Comparison of ENCODE assay signal across 15 mouse cellular contexts in genomic region chr9:74912619-74913376, GRCm38 (mm10). TPM values are rescaled to one million over a fixed set of nuclear protein-coding genes. Genes with fewer than 3 reads are reported as not detected.
DNase-seq lines count a peak whose midpoint lies in the region; ATAC-seq lines count a peak whose summit lies in the region.
"Had no signal": no experiment of that assay in that cellular context is flagged by ENCODE, and none has a peak within 500 bp of the region (broad histone marks: within the 10 kb centered on the region; RNA-seq: fewer than 3 reads in every experiment).

No protein-coding gene starts in this region.

- no peak overlapping the region for H3K9ac ChIP-seq in kidney, embryonic 16.5 days (replicated peaks; ENCODE audit: low read length)
- H3K9ac ChIP-seq in forebrain, embryonic 16.5 days (replicated peaks; ENCODE audit: low read depth, low read length) = no peak overlapping the region
- H3K9ac ChIP-seq: embryonic facial prominence, embryonic 15.5 days; heart, embryonic 12.5 days; midbrain, embryonic 12.5 days; stomach, embryonic 15.5 days had no signal

- H3K27ac ChIP-seq in kidney, embryonic 16.5 days (ENCODE audit: low read length) = no peak overlapping the region
- H3K27ac ChIP-seq in forebrain, embryonic 16.5 days (ENCODE audit: low read length) = no peak overlapping the region
- H3K27ac ChIP-seq: embryonic facial prominence, embryonic 15.5 days; midbrain, embryonic 12.5 days had no signal

- no peak overlapping the region for H3K4me3 ChIP-seq in kidney, embryonic 16.5 days (ENCODE audit: low read length)
- no peak overlapping the region for H3K4me3 ChIP-seq in forebrain, embryonic 16.5 days (replicated peaks; ENCODE audit: low read length)
- H3K4me3 ChIP-seq: embryonic facial prominence, embryonic 15.5 days; heart, embryonic 12.5 days; midbrain, embryonic 12.5 days; stomach, embryonic 15.5 days had no signal

- peak; percentile 25 for DNase-seq in kidney, postnatal 10 days
- peak; percentile 21 for DNase-seq in NIH3T3 (ENCODE audit: low read depth)
- peak; percentile 46 for DNase-seq in lung, postnatal 36 days
- DNase-seq in B cell, adult 2 months = no peak
- DNase-seq in cerebellum, postnatal 10 days = no peak
- DNase-seq in urinary bladder, adult 18-20 months (ENCODE audit: low spot score in 2 of 2) = no peak
- DNase-seq: cerebellum, adult 9-11 months; kidney, adult 2 months had no signal

- no peak for ATAC-seq in kidney, embryonic 16.5 days (ENCODE audit: low FRiP score, low TSS enrichment)
- peak; percentile 92 for ATAC-seq in forebrain, embryonic 16.5 days
- ATAC-seq: Patski had no signal

- no peaks in the 10 kb centered on the region for H3K36me3 ChIP-seq in kidney, embryonic 16.5 days (ENCODE audit: insufficient read depth, low read length)
- no peaks in the 10 kb centered on the region for H3K36me3 ChIP-seq in forebrain, embryonic 16.5 days (ENCODE audit: control insufficient read depth, insufficient read depth)
- H3K36me3 ChIP-seq: embryonic facial prominence, embryonic 15.5 days; heart, embryonic 12.5 days; midbrain, embryonic 12.5 days; stomach, embryonic 15.5 days had no signal

- H3K9me3 ChIP-seq in kidney, embryonic 16.5 days (ENCODE audit: low read length) = peaks cover 6% of the 10 kb centered on the region
- H3K9me3 ChIP-seq in forebrain, embryonic 16.5 days (ENCODE audit: control insufficient read depth, low read length) = peaks cover 2% of the 10 kb centered on the region; the same call in 1 of the 2 replicates
- H3K9me3 ChIP-seq: embryonic facial prominence, embryonic 15.5 days; stomach, embryonic 15.5 days had no signal

- peaks cover 20% of the 10 kb centered on the region for H3K4me1 ChIP-seq in kidney, embryonic 16.5 days (ENCODE audit: insufficient read depth, low read length)
- H3K4me1 ChIP-seq in forebrain, embryonic 16.5 days (replicated peaks; ENCODE audit: control insufficient read depth, insufficient read depth, low read length) = 0 out of 2 replicates have a peak, but pooled peaks cover 3% of the 10 kb centered on the region
- H3K4me1 ChIP-seq: midbrain, embryonic 12.5 days had no signal

- WGBS in kidney, embryonic 16.5 days = 61% methylated on average over 19 of the region's 19 CpGs
- 35% methylated on average over 19 of the region's 19 CpGs for whole genome bisulfite sequencing in forebrain, embryonic 16.5 days

- H3K4me2 ChIP-seq in kidney, embryonic 16.5 days (replicated peaks; ENCODE audit: low read depth, low read length) = no peak overlapping the region
- H3K4me2 ChIP-seq in forebrain, embryonic 16.5 days (ENCODE audit: low read length) = no peak overlapping the region
- H3K4me2 ChIP-seq: embryonic facial prominence, embryonic 15.5 days; heart, embryonic 12.5 days; midbrain, embryonic 12.5 days; stomach, embryonic 15.5 days had no signal

- H3K27me3 ChIP-seq in kidney, embryonic 16.5 days (ENCODE audit: insufficient read depth, low read length) = no peaks in the 10 kb centered on the region
- H3K27me3 ChIP-seq in forebrain, embryonic 16.5 days (replicated peaks; ENCODE audit: control insufficient read depth, insufficient read depth, low read length) = no peaks in the 10 kb centered on the region
- H3K27me3 ChIP-seq: embryonic facial prominence, embryonic 15.5 days; heart, embryonic 12.5 days; midbrain, embryonic 12.5 days; Patski; stomach, embryonic 15.5 days had no signal

RNA-seq across cellular contexts. Expression of gene Fam214a, which starts 39.9 kb away (rescaled TPM):
- 13.1 and 13.6 TPM in 2 replicates for polyA plus RNA-seq in kidney, embryonic 16.5 days (2015; fragmentation: Nextera tagmentation; extraction: Ambion mirVana)
- 30.1 and 32.0 TPM in 2 replicates for polyA plus RNA-seq in forebrain, embryonic 16.5 days (2015; fragmentation: Nextera tagmentation; extraction: Ambion mirVana)

RNA-seq across cellular contexts. Expression of gene Onecut1, which starts 51.1 kb away (rescaled TPM):
- polyA plus RNA-seq in kidney, embryonic 16.5 days (2015; fragmentation: Nextera tagmentation; extraction: Ambion mirVana) = 0.05 and 0.06 TPM in 2 replicates
- 0.51 and 0.80 TPM in 2 replicates for polyA plus RNA-seq in forebrain, embryonic 16.5 days (2015; fragmentation: Nextera tagmentation; extraction: Ambion mirVana)
- polyA plus RNA-seq: kidney, adult 2 months; Patski had no signal

Comparison
In these comparisons a context has a peak if more than half of its experiments do, and no peak if none do; other contexts are left out.
1. DNase-seq: peak in kidney, postnatal 10 days (single experiment), NIH3T3 (single experiment) and lung, postnatal 36 days (single experiment); none in B cell, adult 2 months (0 of 2), cerebellum, postnatal 10 days (0 of 2) and urinary bladder, adult 18-20 months (0 of 2).